Mouse (Mus musculus): ENCODE measurements around the gene Gm498. TPM values are rescaled to one million over a fixed set of nuclear protein-coding genes. Genes with fewer than 3 reads are reported as not detected.
A peak's percentile ranks its signal among the peaks of the same experiment; 100 is the strongest.

Gene Gm498
- not detected in 2 replicates for polyA plus RNA-seq (2015; fragmentation: Nextera tagmentation; extraction: Ambion mirVana)

DNA sequence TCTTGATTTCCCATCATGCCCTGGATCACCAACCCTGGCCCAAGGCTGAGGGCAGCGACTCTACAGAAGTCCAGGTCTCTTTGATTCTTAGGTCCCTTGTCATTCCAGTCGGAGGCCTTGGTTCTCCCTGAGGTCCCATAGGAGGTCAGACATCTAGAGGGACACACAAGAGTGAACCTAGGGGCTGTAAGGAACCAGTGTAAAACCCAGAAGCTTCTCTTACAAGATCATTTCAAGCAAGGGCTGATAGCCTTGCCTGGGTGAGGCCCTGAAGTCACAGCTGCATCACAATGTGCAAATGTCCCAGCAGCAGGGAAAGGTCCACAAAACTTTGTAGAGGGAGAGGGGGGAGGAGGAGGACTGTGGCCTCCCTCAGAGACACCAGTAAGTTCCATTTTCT lies at the start of gene Gm498:
Gene Gm498 (plus strand): TSS at position 301 of the 400 bp plus-strand sequence.
- H3K9ac ChIP-seq (replicated peaks): no peak within 1 kb of the TSS
- H3K4me2 ChIP-seq (ENCODE audit: low read depth, low read length): no peak within 1 kb of the TSS
- no peaks in the 10 kb centered on the region for H3K4me1 ChIP-seq (ENCODE audit: insufficient read depth)
- H3K27ac ChIP-seq (ENCODE audit: low read depth): no peak within 1 kb of the TSS
- WGBS (ENCODE audit: insufficient replicate concordance): 73% methylated on average over 2 of the region's 2 CpGs
- no peaks in the 10 kb centered on the region for H3K9me3 ChIP-seq (ENCODE audit: low read length)
- TF ChIP-seq EP300 (IDR thresholded peaks at IDR 0.05; ENCODE audit: low read depth): no peak
- no peak for TF ChIP-seq CTCF (IDR thresholded peaks at IDR 0.05; ENCODE audit: low read depth)
- H3K4me3 ChIP-seq (ENCODE audit: low read depth, low read length): no peak within 1 kb of the TSS
- no peaks in the 10 kb centered on the region for H3K27me3 ChIP-seq (ENCODE audit: insufficient read depth, low read length)
- ATAC-seq (no peak), DNase-seq (no peak)
- H3K36me3 ChIP-seq (replicated peaks; ENCODE audit: insufficient read depth, low read length): no peaks in the 10 kb centered on the region

GRCm38 (mm10) chr7:143819201-143819600 lies 47.4 kb upstream of the Gm498 start:
- Histone ChIP-seq H3K27me3 (ENCODE audit: insufficient read depth, low read length) (no peaks in the 10 kb centered on the region), H3K36me3 (replicated peaks; ENCODE audit: insufficient read depth, low read length) (peaks cover 22% of the 10 kb centered on the region), H3K9ac (replicated peaks) (no peak overlapping the region), H3K4me3 (ENCODE audit: low read depth, low read length) (no peak overlapping the region), H3K27ac (ENCODE audit: low read depth) (no peak overlapping the region), H3K9me3 (ENCODE audit: low read length) (no peaks in the 10 kb centered on the region), H3K4me1 (ENCODE audit: insufficient read depth) (peaks cover 11% of the 10 kb centered on the region), H3K4me2 (ENCODE audit: low read depth, low read length) (no peak overlapping the region)
- DNase-seq: no peak
- 75% methylated on average over 4 of the region's 4 CpGs for WGBS (ENCODE audit: insufficient replicate concordance)
- no peak for TF ChIP-seq CTCF (IDR thresholded peaks at IDR 0.05; ENCODE audit: low read depth)
- TF ChIP-seq EP300 (IDR thresholded peaks at IDR 0.05; ENCODE audit: low read depth): no peak
- no peak for ATAC-seq

DNA sequence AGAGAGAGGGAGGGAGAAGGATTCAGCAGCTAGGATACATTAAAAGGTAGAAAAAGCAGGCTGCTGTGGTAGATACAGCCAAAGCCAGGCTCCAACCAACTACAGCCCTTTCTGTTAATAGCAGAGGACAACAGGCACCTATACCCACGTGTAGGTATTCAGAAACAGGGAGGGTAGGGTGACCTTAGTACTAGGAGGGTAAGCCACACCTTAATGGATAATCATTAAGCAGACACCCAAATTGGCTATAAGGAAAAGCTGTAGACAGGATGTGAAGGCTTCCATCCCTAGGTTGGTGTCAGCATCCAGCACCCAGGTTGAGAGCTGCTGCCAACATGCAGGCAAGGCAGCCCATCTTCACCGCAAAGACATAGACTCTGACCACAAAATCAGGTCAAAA lies 45.4 kb upstream of the Gm498 start:
- WGBS (ENCODE audit: insufficient replicate concordance): 76% methylated on average over 2 of the region's 2 CpGs
- H3K4me2 ChIP-seq (ENCODE audit: low read depth, low read length): peak overlapping the region; percentile 92
- H3K27ac ChIP-seq (ENCODE audit: low read depth): peak overlapping the region; percentile 5; the same call in 1 of the 2 replicates
- H3K27me3 ChIP-seq (ENCODE audit: insufficient read depth, low read length): no peaks in the 10 kb centered on the region
- no peak for DNase-seq
- no peaks in the 10 kb centered on the region for H3K9me3 ChIP-seq (ENCODE audit: low read length)
- ATAC-seq: no peak
- H3K36me3 ChIP-seq (replicated peaks; ENCODE audit: insufficient read depth, low read length): 0 out of 2 replicates have a peak, but pooled peaks cover 10% of the 10 kb centered on the region
- H3K4me3 ChIP-seq (ENCODE audit: low read depth, low read length): no peak overlapping the region
- TF ChIP-seq CTCF (IDR thresholded peaks at IDR 0.05; ENCODE audit: low read depth): no peak
- no peak for TF ChIP-seq EP300 (IDR thresholded peaks at IDR 0.05; ENCODE audit: low read depth)
- H3K9ac ChIP-seq (replicated peaks): no peak overlapping the region; the same call in 1 of the 2 replicates
- peaks cover 11% of the 10 kb centered on the region for H3K4me1 ChIP-seq (ENCODE audit: insufficient read depth)

- ATAC-seq (peak; percentile 97), DNase-seq (peak; percentile 99)
- Histone ChIP-seq H3K4me1 (ENCODE audit: insufficient read depth) (peaks cover 11% of the 10 kb centered on the region), H3K27ac (ENCODE audit: low read depth) (peak within 1 kb of the TSS; percentile 88), H3K27me3 (ENCODE audit: insufficient read depth, low read length) (no peaks in the 10 kb centered on the region), H3K4me3 (ENCODE audit: low read depth, low read length) (peak within 1 kb of the TSS; percentile 70), H3K9me3 (ENCODE audit: low read length) (no peaks in the 10 kb centered on the region), H3K36me3 (replicated peaks; ENCODE audit: insufficient read depth, low read length) (0 out of 2 replicates have a peak, but pooled peaks cover 2% of the 10 kb centered on the region), H3K4me2 (ENCODE audit: low read depth, low read length) (peak within 1 kb of the TSS; percentile 92), H3K9ac (replicated peaks) (peak within 1 kb of the TSS; percentile 83)
- under 1% methylated on average over 40 of the region's 40 CpGs for WGBS (ENCODE audit: insufficient replicate concordance)
- TF ChIP-seq CTCF (IDR thresholded peaks at IDR 0.05; ENCODE audit: low read depth): no peak
- no peak for TF ChIP-seq EP300 (IDR thresholded peaks at IDR 0.05; ENCODE audit: low read depth)
These were observed 44.0 kb upstream of the Gm498 start, which contains the start of the genes Nadsyn1 and Dhcr7 for GRCm38 (mm10) chr7:143822375-143823265. Gene Nadsyn1 (minus strand): TSS chr7:143822849. Gene Dhcr7 (plus strand): TSS chr7:143823145.

GRCm38 (mm10) chr7:143823266-143823605 lies 43.4 kb upstream of the Gm498 start:
- Histone ChIP-seq H3K4me3 (ENCODE audit: low read depth, low read length) (peak overlapping the region; percentile 70), H3K9me3 (ENCODE audit: low read length) (no peaks in the 10 kb centered on the region), H3K27me3 (ENCODE audit: insufficient read depth, low read length) (no peaks in the 10 kb centered on the region), H3K4me2 (ENCODE audit: low read depth, low read length) (peak overlapping the region; percentile 92), H3K4me1 (ENCODE audit: insufficient read depth) (peaks cover 11% of the 10 kb centered on the region), H3K27ac (ENCODE audit: low read depth) (peak overlapping the region; percentile 82), H3K36me3 (replicated peaks; ENCODE audit: insufficient read depth, low read length) (0 out of 2 replicates have a peak, but pooled peaks cover 2% of the 10 kb centered on the region), H3K9ac (replicated peaks) (peak overlapping the region; percentile 43)
- TF ChIP-seq CTCF (IDR thresholded peaks at IDR 0.05; ENCODE audit: low read depth) (no peak), EP300 (IDR thresholded peaks at IDR 0.05; ENCODE audit: low read depth) (no peak)
- ATAC-seq: no peak
- DNase-seq: no peak
- 69% methylated on average over 4 of the region's 4 CpGs for WGBS (ENCODE audit: insufficient replicate concordance)

DNA sequence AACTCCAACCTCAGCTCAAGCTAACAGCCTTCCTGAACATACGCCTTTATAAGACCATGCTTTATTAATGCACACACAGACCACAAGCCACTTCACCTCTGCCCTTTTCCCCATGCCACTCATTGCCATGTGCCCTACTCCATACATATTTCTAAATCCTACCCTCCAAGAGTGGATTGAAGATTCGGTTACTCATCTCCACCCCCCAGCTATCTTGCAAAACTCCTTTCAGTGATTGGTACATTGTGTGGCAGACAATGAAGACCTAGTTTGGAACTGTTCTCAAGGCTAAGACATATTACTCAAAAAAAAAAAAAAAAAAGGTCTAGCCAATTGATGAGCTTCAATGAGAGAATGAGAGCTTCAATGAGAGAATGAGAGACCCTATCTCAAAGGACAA lies 39.7 kb upstream of the Gm498 start:
- DNase-seq (no peak), ATAC-seq (no peak)
- Histone ChIP-seq H3K27ac (ENCODE audit: low read depth) (no peak overlapping the region), H3K9ac (replicated peaks) (no peak overlapping the region), H3K4me2 (ENCODE audit: low read depth, low read length) (no peak overlapping the region), H3K27me3 (ENCODE audit: insufficient read depth, low read length) (no peaks in the 10 kb centered on the region), H3K9me3 (ENCODE audit: low read length) (no peaks in the 10 kb centered on the region), H3K36me3 (replicated peaks; ENCODE audit: insufficient read depth, low read length) (no peaks in the 10 kb centered on the region), H3K4me3 (ENCODE audit: low read depth, low read length) (no peak overlapping the region), H3K4me1 (ENCODE audit: insufficient read depth) (peaks cover 22% of the 10 kb centered on the region)
- WGBS (ENCODE audit: insufficient replicate concordance): 66% methylated on average over 2 of the region's 2 CpGs
- TF ChIP-seq EP300 (IDR thresholded peaks at IDR 0.05; ENCODE audit: low read depth): no peak
- TF ChIP-seq CTCF (IDR thresholded peaks at IDR 0.05; ENCODE audit: low read depth): no peak

Measured in liver, postnatal 0 days (tissue).